Mouse (Mus musculus) small intestine, adult 2 months (tissue): ENCODE measurements around the gene Shroom1. TPM values are rescaled to one million over a fixed set of nuclear protein-coding genes. Genes with fewer than 3 reads are reported as not detected.
A peak's percentile ranks its signal among the peaks of the same experiment; 100 is the strongest.

Experiments used
- H3K27ac ChIP-seq: fragments of 200-500 bp; 2 replicates; pipeline ENCODE4 v1.5.1; 2012; ENCODE audit warnings: low read depth, low read length, control low read depth, inconsistent platforms; ENCODE audit not compliant: insufficient read depth
- H3K27me3 ChIP-seq: fragments of 200-500 bp; 2 replicates; pipeline ENCODE4 v1.6.1; 2012; ENCODE audit warnings: mild to moderate bottlenecking, moderate library complexity, low read length, inconsistent platforms; ENCODE audit not compliant: control insufficient read depth, insufficient read depth
- H3K36me3 ChIP-seq: fragments of 200-500 bp; 2 replicates; pipeline ENCODE4 v1.6.1; 2012; ENCODE audit warnings: mild to moderate bottlenecking, low read length, control low read depth, inconsistent platforms; ENCODE audit not compliant: control insufficient read depth, insufficient read depth
- H3K4me1 ChIP-seq: fragments of 200-500 bp; 2 replicates; pipeline ENCODE4 v1.6.1; 2012; ENCODE audit warnings: low read length, inconsistent platforms, mixed read lengths; ENCODE audit not compliant: control insufficient read depth, insufficient read depth, insufficient read length
- H3K4me3 ChIP-seq: fragments of 200-500 bp; 2 replicates; pipeline ENCODE4 v1.5.1; 2012; ENCODE audit warnings: low read depth, mild to moderate bottlenecking, control low read depth, inconsistent platforms, low read length, moderate library complexity
- CTCF ChIP-seq: fragments of 200-500 bp; IDR thresholded peaks from 2 replicates; pipeline ENCODE4 v1.5.1; 2012; ENCODE audit warnings: low read depth, mild to moderate bottlenecking, control low read depth, inconsistent platforms, low read length, moderate library complexity, mixed read lengths; ENCODE audit not compliant: insufficient replicate concordance, insufficient read length; ENCODE audit errors: extremely low read depth
- POLR2A ChIP-seq: fragments of 200-500 bp; IDR thresholded peaks from 2 replicates; pipeline ENCODE4 v1.6.1; 2012; ENCODE audit warnings: low read depth, mild to moderate bottlenecking, control low read depth, inconsistent platforms, low read length, moderate library complexity
- WGBS: fragments of 180-500 bp; shearing (Covaris S2); methylation state at CpG from one replicate; pipeline ENCODE4 v1.1.7; 2018; 5-methylcytosine and 5-hydroxymethylcytosine counted together
- polyA plus RNA-seq: library from polyadenylated mRNA; depleted of rRNA; stranded (reverse); fragments of >200 nt; gene quantifications from 2 replicates; pipeline ENCODE4 v1.2.3, GENCODE M21; 2012

Shroom1 gene
- polyA plus RNA-seq, 1 experiment = 2.6 TPM

GRCm38 (mm10) chr11:53457372-53457954 lies 458 bp downstream of the Shroom1 start:
- WGBS = 15% methylated on average over 29 of the region's 29 CpGs
- H3K27me3 ChIP-seq = no peaks in the 10 kb centered on the region
- peak overlapping the region; percentile 68 for H3K4me3 ChIP-seq
- peaks cover 8% of the 10 kb centered on the region; the same call in 1 of the 2 replicates for H3K4me1 ChIP-seq
- TF ChIP-seq POLR2A (no peak), CTCF (no peak)
- no peaks in the 10 kb centered on the region for H3K36me3 ChIP-seq
- peak overlapping the region; percentile 1; the same call in 1 of the 2 replicates for H3K27ac ChIP-seq

GRCm38 (mm10) chr11:53458996-53459395 lies 2.0 kb downstream of the Shroom1 start:
- Histone ChIP-seq H3K4me3 (no peak overlapping the region), H3K27me3 (peaks cover 8% of the 10 kb centered on the region), H3K4me1 (peaks cover under 1% of the 10 kb centered on the region; the same call in 1 of the 2 replicates), H3K36me3 (no peaks in the 10 kb centered on the region), H3K27ac (no peak overlapping the region)
- TF ChIP-seq POLR2A (no peak), CTCF (no peak)
- 75% methylated on average over 3 of the region's 3 CpGs for WGBS

GRCm38 (mm10) chr11:53460192-53460591 lies 3.2 kb downstream of the Shroom1 start:
- H3K27me3 ChIP-seq = peaks cover 9% of the 10 kb centered on the region
- WGBS = 82% methylated on average over 3 of the region's 3 CpGs

GRCm38 (mm10) chr11:53461727-53462126 lies 4.7 kb downstream of the Shroom1 start:
- Histone ChIP-seq H3K27ac (no peak overlapping the region), H3K4me1 (no peaks in the 10 kb centered on the region), H3K36me3 (no peaks in the 10 kb centered on the region), H3K27me3 (peaks cover 9% of the 10 kb centered on the region), H3K4me3 (no peak overlapping the region)
- TF ChIP-seq POLR2A (no peak), CTCF (no peak)
- WGBS = 28% methylated on average over 5 of the region's 5 CpGs

More at GRCm38 (mm10) chr11:53460192-53460591, 3.2 kb downstream of the Shroom1 start:
- Histone ChIP-seq H3K4me1 (no peaks in the 10 kb centered on the region), H3K27ac (no peak overlapping the region), H3K36me3 (no peaks in the 10 kb centered on the region), H3K4me3 (no peak overlapping the region)
- TF ChIP-seq CTCF (no peak), POLR2A (no peak)

- 38% methylated on average over 55 of the region's 55 CpGs for WGBS
- no peak overlapping the region for H3K27ac ChIP-seq
Observed at GRCm38 (mm10) chr11:53463551-53464424, 6.8 kb downstream of the Shroom1 start.

GRCm38 (mm10) chr11:53466231-53466971 lies 9.4 kb downstream of the Shroom1 start:
- Histone ChIP-seq H3K4me1 (no peaks in the 10 kb centered on the region), H3K4me3 (peak overlapping the region; percentile 39), H3K36me3 (no peaks in the 10 kb centered on the region), H3K27ac (no peak overlapping the region), H3K27me3 (peaks cover 13% of the 10 kb centered on the region)
- 34% methylated on average over 40 of the region's 40 CpGs for WGBS
- no peak for TF ChIP-seq POLR2A
- TF ChIP-seq CTCF = peak; percentile 64

More at GRCm38 (mm10) chr11:53463551-53464424, 6.8 kb downstream of the Shroom1 start:
- Histone ChIP-seq H3K36me3 (no peaks in the 10 kb centered on the region), H3K4me1 (no peaks in the 10 kb centered on the region), H3K4me3 (peak overlapping the region; percentile 38), H3K27me3 (peaks cover 9% of the 10 kb centered on the region)
- TF ChIP-seq POLR2A = no peak
- TF ChIP-seq CTCF = no peak

GRCm38 (mm10) chr11:53469294-53469967 lies 12.4 kb downstream of the Shroom1 start:
- no peak overlapping the region for H3K27ac ChIP-seq
- 26% methylated on average over 16 of the region's 16 CpGs for WGBS
- TF ChIP-seq CTCF (no peak), POLR2A (no peak)
- H3K4me1 ChIP-seq = no peaks in the 10 kb centered on the region
- H3K27me3 ChIP-seq = peaks cover 6% of the 10 kb centered on the region; the same call in 1 of the 2 replicates
- no peak overlapping the region for H3K4me3 ChIP-seq
- H3K36me3 ChIP-seq = no peaks in the 10 kb centered on the region
